Mouse (Mus musculus) CH12.LX (cell line): ENCODE data around the gene Slc39a13. TPM values are rescaled to one million over a fixed set of nuclear protein-coding genes. Genes with fewer than 3 reads are reported as not detected.
"Not testable (repeated sequence)": the region's sequence is repeated elsewhere in the genome, so short reads cannot be mapped to it uniquely, and the experiment has no call there.

Experiments
- DNase-seq: peaks from one replicate; pipeline ENCODE4 v3.0.0-alpha.2; 2013; ENCODE audit errors: extremely low read depth
- H3K27ac ChIP-seq: 2 replicates; pipeline ENCODE4 v1.5.1; 2012; ENCODE audit warnings: low read depth, mild to moderate bottlenecking, control low read depth, moderate library complexity; ENCODE audit not compliant: insufficient read depth
- H3K27me3 ChIP-seq: replicated peaks from 2 replicates; pipeline ENCODE3; 2012; ENCODE audit warnings: inconsistent platforms
- H3K36me3 ChIP-seq, 2 experiments: replicated peaks in 1 of 2; 2 replicates each; pipeline versions ENCODE3 to v1.6.1; 2012; ENCODE audit warnings: inconsistent platforms in 1 of 2, low read length in 1 of 2, mild to moderate bottlenecking in 1 of 2, mixed read lengths in 1 of 2, moderate library complexity in 1 of 2; ENCODE audit not compliant: control insufficient read depth in 1 of 2, insufficient read depth in 1 of 2
- H3K4me1 ChIP-seq, 2 experiments: 2 replicates each; pipeline ENCODE4 v1.6.1; 2012; ENCODE audit warnings: inconsistent platforms in 1 of 2, moderate library complexity in 1 of 2; ENCODE audit not compliant: insufficient read depth in 2 of 2, control insufficient read depth in 1 of 2
- H3K4me2 ChIP-seq: 2 replicates; pipeline ENCODE4 v1.6.1; 2012; ENCODE audit warnings: low read depth, mild to moderate bottlenecking, control low read depth; ENCODE audit not compliant: poor library complexity, insufficient read depth, severe bottlenecking
- H3K4me3 ChIP-seq, 3 experiments: fragments of 150-350 bp in 1 of 3; sonication (generic) in 1 of 3; replicated peaks in 1 of 3; 2 replicates each; pipeline versions ENCODE3 to v1.5.1; 2011 to 2012; ENCODE audit warnings: low read depth in 2 of 3, low read length in 2 of 3, mild to moderate bottlenecking in 2 of 3, moderate library complexity in 2 of 3, control low read depth in 1 of 3, improper control_type of control experiment in 1 of 3, inconsistent platforms in 1 of 3, mixed read lengths in 1 of 3; ENCODE audit not compliant: poor library complexity in 1 of 3
- H3K79me2 ChIP-seq: replicated peaks from 2 replicates; pipeline ENCODE4 v1.6.1; 2012; ENCODE audit warnings: mild to moderate bottlenecking, moderate library complexity; ENCODE audit not compliant: control insufficient read depth, poor library complexity, insufficient read depth, severe bottlenecking; ENCODE audit errors: extremely low read depth
- H3K9ac ChIP-seq: 2 replicates; pipeline ENCODE4 v1.6.1; 2012; ENCODE audit warnings: low read depth, mild to moderate bottlenecking, control low read depth, moderate library complexity; ENCODE audit not compliant: insufficient read depth
- H3K9me3 ChIP-seq: replicated peaks from 2 replicates; pipeline ENCODE3; 2012; ENCODE audit warnings: low read length, inconsistent platforms, mixed read lengths
- BHLHE40 ChIP-seq: IDR thresholded peaks from 2 replicates; pipeline ENCODE4 v1.6.1; 2011; ENCODE audit warnings: mild to moderate bottlenecking, low read depth, low read length, improper control_type of control experiment
- ELF1 ChIP-seq: IDR thresholded peaks from 2 replicates; pipeline ENCODE4 v1.6.1; 2014; ENCODE audit warnings: low read depth, mild to moderate bottlenecking, inconsistent platforms, low read length, improper control_type of control experiment
- JUND ChIP-seq: conservative IDR thresholded peaks from 2 replicates; pipeline ENCODE4 v1.6.1; 2011; ENCODE audit warnings: low read depth, low read length, improper control_type of control experiment
- KAT2A ChIP-seq: IDR thresholded peaks from 2 replicates; pipeline ENCODE4 v1.6.1; 2012; ENCODE audit warnings: low read length, improper control_type of control experiment, inconsistent platforms; ENCODE audit not compliant: insufficient replicate concordance
- MAFK ChIP-seq: IDR thresholded peaks from 2 replicates; pipeline ENCODE4 v1.6.1; 2011; ENCODE audit warnings: low read length, improper control_type of control experiment; ENCODE audit not compliant: insufficient replicate concordance
- PAX5 ChIP-seq: IDR thresholded peaks from 2 replicates; pipeline ENCODE4 v1.6.1; 2012; ENCODE audit warnings: low read length, inconsistent platforms, mixed read lengths
- RCOR1 ChIP-seq: conservative IDR thresholded peaks from 2 replicates; pipeline ENCODE4 v1.6.1; 2012; ENCODE audit warnings: low read depth, mild to moderate bottlenecking, inconsistent platforms, low read length, improper control_type of control experiment
- SMC3 ChIP-seq: IDR thresholded peaks from 2 replicates; pipeline ENCODE4 v1.6.1; 2011; ENCODE audit warnings: low read depth, low read length, improper control_type of control experiment
- ZC3H11A ChIP-seq: IDR thresholded peaks from 2 replicates; pipeline ENCODE4 v1.6.1; 2012; ENCODE audit warnings: low read depth, mild to moderate bottlenecking, inconsistent platforms, low read length, improper control_type of control experiment
- ZKSCAN1 ChIP-seq: IDR thresholded peaks from 2 replicates; pipeline ENCODE4 v1.6.1; 2012; ENCODE audit warnings: low read depth, inconsistent platforms, low read length, improper control_type of control experiment, borderline replicate concordance
- ZMIZ1 ChIP-seq: IDR thresholded peaks from 2 replicates; pipeline ENCODE4 v1.6.1; 2012; ENCODE audit warnings: low read depth, mild to moderate bottlenecking, inconsistent platforms, low read length, improper control_type of control experiment
- ZNF384 ChIP-seq: IDR thresholded peaks from 2 replicates; pipeline ENCODE4 v1.6.1; 2012; ENCODE audit warnings: low read depth, low read length, improper control_type of control experiment, inconsistent platforms
- dilution Hi-C: fragments of 300-500 bp; cut with MboI; formaldehyde crosslinking; loops from 2 replicates; pipeline ENCODE4 v1.14.3; 2020; ENCODE audit warnings: low sequenced_read_pairs; ENCODE audit not compliant: extremely low pct_unique_long_range_greater_than_20kb, extremely low pct_ligation_motif_present
- in situ Hi-C: fragments of 300-500 bp; cut with MboI; formaldehyde crosslinking; loops from 3 replicates; pipeline ENCODE4 v1.14.3; 2019; ENCODE audit warnings: low sequenced_read_pairs, low pct_ligation_motif_present, low pct_unique_long_range_greater_than_20kb, mixed read lengths
- polyA plus RNA-seq: library from polyadenylated mRNA; unstranded; fragments of >175 nt; gene quantifications from 2 replicates; pipeline ENCODE4 v1.2.1, GENCODE M21; 2012; ENCODE audit warnings: low read depth; ENCODE audit not compliant: insufficient read length
- total RNA-seq, 2 experiments: library from RNA; depleted of rRNA; stranded (reverse); fragments of 300-350 nt in 1 of 2; fragments of >200 nt in 1 of 2; gene quantifications; 2 replicates each; pipeline ENCODE4 v1.2.3; 2012 to 2014

Slc39a13 gene
- total and polyA plus RNA-seq, 3 experiments, result 3.5 to 7.5 (median 7.2) TPM

DNA sequence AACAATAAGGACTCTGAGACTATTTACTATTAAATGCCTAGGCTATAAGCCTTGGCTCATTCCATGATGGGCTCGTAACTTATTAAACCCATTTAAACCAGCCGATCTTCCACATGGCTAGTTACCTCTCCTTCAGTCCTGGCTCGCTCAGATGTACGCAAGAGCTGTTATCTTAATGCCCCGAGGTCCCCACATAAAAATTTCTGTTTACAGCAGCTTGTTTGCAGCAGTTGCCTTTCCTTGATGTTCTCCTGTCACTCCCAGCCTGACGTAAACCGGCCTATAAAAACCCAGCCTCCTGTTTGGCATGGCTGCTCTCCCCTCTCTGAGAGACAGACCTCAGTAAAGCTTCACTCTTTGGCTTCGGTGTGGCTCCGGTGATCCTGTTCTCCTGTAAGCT, 22.9 kb downstream of the Slc39a13 start:
- TF ChIP-seq RCOR1 (no peak), ZKSCAN1 (no peak), BHLHE40 (no peak), SMC3 (no peak), MAFK (no peak), ZMIZ1 (no peak), ZNF384 (no peak)
- dilution Hi-C loops, result no loop called here
- peaks cover 5 to 19% of the 10 kb centered on the region in 2 experiments; a peak in 3 of 4 replicates for H3K4me1 ChIP-seq

DNA sequence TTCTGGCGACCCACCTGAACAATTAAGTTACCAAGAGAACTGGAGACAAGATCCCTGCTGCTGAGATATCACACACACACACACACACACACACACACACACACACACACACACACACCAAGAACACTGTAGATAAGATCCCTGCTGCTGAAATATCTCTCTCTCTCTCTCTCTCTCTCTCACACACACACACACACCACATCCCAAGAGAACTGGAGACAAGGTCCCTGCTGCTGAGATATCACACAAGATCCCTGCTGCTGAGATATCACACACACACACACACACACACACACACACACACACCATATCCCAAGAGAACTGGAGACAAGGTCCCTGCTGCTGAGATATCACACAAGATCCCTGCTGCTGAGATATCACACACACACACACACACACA, 24.4 kb downstream of the Slc39a13 start:
- dilution Hi-C loops, H3K9me3 ChIP-seq, H3K27me3 ChIP-seq, H3K9ac ChIP-seq, DNase-seq, H3K79me2 ChIP-seq, H3K4me2 ChIP-seq, H3K27ac ChIP-seq, H3K4me3 ChIP-seq, in situ Hi-C loops, H3K36me3 ChIP-seq: not testable (repeated sequence)
- H3K4me1 ChIP-seq, result peaks cover 5 to 14% of the 10 kb centered on the region in 2 experiments; a peak in 3 of 4 replicates

More for the DNA sequence above, 22.9 kb downstream of the Slc39a13 start:
- Histone ChIP-seq H3K27me3 (no peaks in the 10 kb centered on the region), H3K27ac (no peak overlapping the region), H3K36me3 (peaks cover 0 to 6% of the 10 kb centered on the region in 2 experiments), H3K9ac (no peak overlapping the region), H3K4me3 (no peak overlapping the region), H3K9me3 (no peaks in the 10 kb centered on the region), H3K4me2 (no peak overlapping the region), H3K79me2 (no peaks in the 10 kb centered on the region)
- DNase-seq, result no peak
- in situ Hi-C loops, result no loop called here

DNA sequence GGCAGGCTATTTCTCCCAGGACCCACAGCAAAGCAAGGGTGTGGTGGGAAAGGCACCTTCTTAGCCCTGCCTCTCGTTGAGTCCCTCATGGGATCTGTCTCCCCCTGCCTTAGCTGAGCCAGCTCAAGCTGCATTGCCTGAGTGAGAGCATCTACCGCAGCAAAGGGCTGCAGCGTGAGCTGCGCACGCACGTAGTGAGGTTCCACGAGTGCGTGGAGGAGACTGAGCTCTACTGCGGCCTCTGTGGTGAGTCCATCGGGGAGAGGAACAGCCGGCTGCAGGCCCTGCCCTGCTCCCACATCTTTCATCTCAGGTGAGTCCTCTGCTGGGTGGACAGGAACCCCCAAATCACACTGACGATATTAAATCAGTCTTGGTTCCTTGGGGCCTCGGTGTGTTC, 25.5 kb downstream of the Slc39a13 start:
- dilution Hi-C loops (no loop called here), in situ Hi-C loops (no loop called here)
- TF ChIP-seq PAX5 (no peak), JUND (no peak), ELF1 (no peak), KAT2A (no peak), ZC3H11A (no peak)
- Histone ChIP-seq H3K27ac (no peak overlapping the region), H3K4me2 (no peak overlapping the region), H3K36me3 (no peaks in the 10 kb centered on the region), H3K9ac (no peak overlapping the region), H3K79me2 (no peaks in the 10 kb centered on the region), H3K9me3 (no peaks in the 10 kb centered on the region), H3K4me1 (peaks cover 5 to 14% of the 10 kb centered on the region in 2 experiments; a peak in 3 of 4 replicates), H3K4me3 (no peak overlapping the region), H3K27me3 (no peaks in the 10 kb centered on the region)
- no peak for DNase-seq
